Mouse (Mus musculus): ENCODE results near the gene Adck1.

DNA sequence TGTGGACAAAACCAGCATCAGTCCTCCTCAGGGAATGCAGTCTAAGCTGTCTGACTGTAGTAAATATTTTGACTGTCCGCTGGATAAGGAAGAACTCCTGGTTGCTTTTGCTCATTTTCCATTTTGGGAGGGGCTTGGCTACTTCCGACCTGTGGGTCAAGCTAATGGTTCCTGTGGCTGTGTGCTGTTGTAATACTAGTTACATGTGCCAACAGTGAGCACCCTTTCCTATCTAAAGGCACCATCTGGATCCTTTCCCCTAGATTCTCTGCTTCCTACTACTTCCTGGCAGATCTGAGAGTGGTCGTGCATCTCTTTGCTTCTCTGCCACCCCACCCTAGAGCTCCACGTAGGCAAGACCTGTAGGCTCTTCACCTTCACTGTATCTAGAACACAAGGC lies 7.3 kb downstream of the Adck1 start:
- TF ChIP-seq POLR2AphosphoS2 (IDR thresholded peaks at IDR 0.05; ENCODE audit: insufficient read length, low read depth) (no peak), E2F4 (IDR thresholded peaks at IDR 0.05; ENCODE audit: insufficient read depth) (no peak), POLR2A (IDR thresholded peaks at IDR 0.05; ENCODE audit: insufficient read length, low read depth) (no peak), CEBPB (IDR thresholded peaks at IDR 0.05; ENCODE audit: insufficient read depth, poor library complexity, severe bottlenecking) (no peak), TCF3 (IDR thresholded peaks at IDR 0.05; ENCODE audit: insufficient read length, low read depth) (no peak), USF1 (IDR thresholded peaks at IDR 0.05; ENCODE audit: low read depth) (no peak), MYOD1 (IDR thresholded peaks at IDR 0.05; ENCODE audit: control insufficient read depth in 1 of 3, insufficient read length in 2 of 3, low read depth in 2 of 3) (no peak), SRF (IDR thresholded peaks at IDR 0.05; ENCODE audit: control insufficient read depth, insufficient read length, low read depth) (no peak), TCF12 (IDR thresholded peaks at IDR 0.05; ENCODE audit: insufficient read depth, poor library complexity, severe bottlenecking) (no peak), MAX (IDR thresholded peaks at IDR 0.05; ENCODE audit: low read depth) (no peak)
